Comparison of ENCODE assay signal across 20 mouse cellular contexts in genomic region chr6:37338055-37338454, GRCm38 (mm10). TPM values are rescaled to one million over a fixed set of nuclear protein-coding genes. Genes with fewer than 3 reads are reported as not detected.
DNase-seq lines count a peak whose midpoint lies in the region; ATAC-seq and TF ChIP-seq lines count a peak whose summit lies in the region.
"Had no signal": no experiment of that assay in that cellular context is flagged by ENCODE, and none has a peak within 500 bp of the region (broad histone marks: within the 10 kb centered on the region; RNA-seq: fewer than 3 reads in every experiment).

No protein-coding gene starts in this region.

- DNase-seq in heart, postnatal 25 days (ENCODE audit: low spot score) = no peak
- DNase-seq in midbrain, embryonic 11.5 days (ENCODE audit: low spot score, missing footprints) = peak; percentile 57
- DNase-seq in embryo, embryonic 10.5 days (ENCODE audit: low spot score) = no peak
- DNase-seq: adrenal gland, adult 2 months; adrenal gland, postnatal 25 days; cerebellum, adult 18-20 months; cerebellum, adult 9-11 months; cerebellum, postnatal 36 days; forebrain, postnatal 0 days; gastrocnemius, adult 2 months; gastrocnemius, postnatal 25 days; heart, postnatal 10 days had no signal

- intact Hi-C loops in heart, postnatal 25 days (cut with DNase I) = no loop called here

- no peak overlapping the region for H3K4me2 ChIP-seq in heart, embryonic 13.5 days
- H3K4me2 ChIP-seq in midbrain, embryonic 11.5 days = no peak overlapping the region
- no peak overlapping the region for H3K4me2 ChIP-seq in midbrain, embryonic 13.5 days (replicated peaks)
- H3K4me2 ChIP-seq: forebrain, embryonic 13.5 days; hindbrain, embryonic 14.5 days had no signal

- TF ChIP-seq POLR2A in embryonic fibroblast, embryonic 13.5 days (IDR thresholded peaks at IDR 0.05; ENCODE audit: low read depth, low read length) = no peak

- TF ChIP-seq CTCF in embryonic fibroblast, embryonic 13.5 days (IDR thresholded peaks at IDR 0.05; ENCODE audit: borderline replicate concordance, insufficient read depth, low read length) = no peak

- 73% methylated on average over 5 of the region's 5 CpGs for WGBS in heart, embryonic 13.5 days
- WGBS in midbrain, embryonic 11.5 days = 85% methylated on average over 5 of the region's 5 CpGs
- 89% methylated on average over 5 of the region's 5 CpGs for WGBS in midbrain, embryonic 13.5 days

- no peaks in the 10 kb centered on the region for H3K9me3 ChIP-seq in heart, embryonic 13.5 days
- H3K9me3 ChIP-seq in midbrain, embryonic 11.5 days (ENCODE audit: control insufficient read depth, low read length) = no peaks in the 10 kb centered on the region
- H3K9me3 ChIP-seq in midbrain, embryonic 13.5 days = no peaks in the 10 kb centered on the region
- H3K9me3 ChIP-seq: forebrain, embryonic 13.5 days; hindbrain, embryonic 10.5 days had no signal

- H3K4me1 ChIP-seq in heart, embryonic 13.5 days = peaks cover 16% of the 10 kb centered on the region
- H3K4me1 ChIP-seq in midbrain, embryonic 11.5 days (ENCODE audit: control insufficient read depth, insufficient read depth, low read length) = peaks cover 5% of the 10 kb centered on the region
- peaks cover 15% of the 10 kb centered on the region for H3K4me1 ChIP-seq in midbrain, embryonic 13.5 days (replicated peaks)
- H3K4me1 ChIP-seq in embryonic fibroblast, embryonic 13.5 days (ENCODE audit: control insufficient read depth, insufficient read depth, low read length) = no peaks in the 10 kb centered on the region

- ATAC-seq in heart, embryonic 13.5 days (ENCODE audit: extremely low read depth, insufficient number of reproducible peaks, low FRiP score, low TSS enrichment) = no peak
- no peak for ATAC-seq in midbrain, embryonic 11.5 days (ENCODE audit: low FRiP score)
- no peak for ATAC-seq in midbrain, embryonic 13.5 days
- ATAC-seq: forebrain, embryonic 13.5 days; forebrain, postnatal 0 days; intestine, postnatal 0 days had no signal

- no peak overlapping the region for H3K4me3 ChIP-seq in heart, embryonic 13.5 days
- H3K4me3 ChIP-seq in midbrain, embryonic 11.5 days (ENCODE audit: low read depth, low read length) = no peak overlapping the region
- H3K4me3 ChIP-seq in midbrain, embryonic 13.5 days (replicated peaks) = no peak overlapping the region
- no peak overlapping the region for H3K4me3 ChIP-seq in embryonic fibroblast, embryonic 13.5 days (ENCODE audit: insufficient read depth, low read length)
- H3K4me3 ChIP-seq: forebrain, embryonic 13.5 days; gastrocnemius, adult 2 months; hindbrain, embryonic 10.5 days had no signal

- no peaks in the 10 kb centered on the region for H3K27me3 ChIP-seq in heart, embryonic 13.5 days (replicated peaks)
- H3K27me3 ChIP-seq in midbrain, embryonic 11.5 days (ENCODE audit: control insufficient read depth, insufficient read depth, low read length) = no peaks in the 10 kb centered on the region
- H3K27me3 ChIP-seq in midbrain, embryonic 13.5 days = no peaks in the 10 kb centered on the region
- H3K27me3 ChIP-seq: forebrain, embryonic 13.5 days had no signal

- 0 out of 2 replicates have a peak overlapping the region, but pooled peaks have one; percentile 24 for H3K27ac ChIP-seq in heart, embryonic 13.5 days (replicated peaks)
- no peak overlapping the region for H3K27ac ChIP-seq in midbrain, embryonic 11.5 days (ENCODE audit: low read depth, low read length)
- no peak overlapping the region for H3K27ac ChIP-seq in midbrain, embryonic 13.5 days
- peak overlapping the region; percentile 3 for H3K27ac ChIP-seq in embryonic fibroblast, embryonic 13.5 days (ENCODE audit: insufficient read depth, low read length)
- H3K27ac ChIP-seq: forebrain, embryonic 13.5 days; gastrocnemius, adult 2 months; hindbrain, embryonic 10.5 days had no signal

- H3K36me3 ChIP-seq in heart, embryonic 13.5 days = peaks cover 91% of the 10 kb centered on the region
- H3K36me3 ChIP-seq in midbrain, embryonic 11.5 days (ENCODE audit: control insufficient read depth, insufficient read depth, low read length) = no peaks in the 10 kb centered on the region
- H3K36me3 ChIP-seq in midbrain, embryonic 13.5 days = no peaks in the 10 kb centered on the region

- no peak overlapping the region for H3K9ac ChIP-seq in heart, embryonic 13.5 days
- H3K9ac ChIP-seq in midbrain, embryonic 11.5 days (ENCODE audit: low read length) = no peak overlapping the region
- H3K9ac ChIP-seq in midbrain, embryonic 13.5 days (replicated peaks) = no peak overlapping the region
- H3K9ac ChIP-seq: forebrain, embryonic 13.5 days; forebrain, postnatal 0 days; hindbrain, embryonic 14.5 days had no signal

RNA-seq across cellular contexts. Expression of gene Dgki, which starts 38.1 kb away (rescaled TPM):
- polyA plus RNA-seq in heart, embryonic 13.5 days (2015; fragmentation: Nextera tagmentation; extraction: Ambion mirVana) = 0.51 and 0.63 TPM in 2 replicates
- under 1 TPM; 0.20 to 0.29 TPM for total RNA-seq in heart, postnatal 25 days (2021)
- polyA plus RNA-seq in midbrain, embryonic 11.5 days (2014; fragmentation: Nextera tagmentation; extraction: Ambion mirVana) = 2.1 TPM in 2 replicates
- 4.8 and 6.4 TPM in 2 replicates for polyA plus RNA-seq in midbrain, embryonic 13.5 days (2015; fragmentation: Nextera tagmentation; extraction: Ambion mirVana)
- 0.25 and 0.33 TPM in 2 replicates for polyA plus RNA-seq in embryonic fibroblast, embryonic 13.5 days (2011; ENCODE audit: insufficient read length, low read depth, missing spikeins)
- total RNA-seq: granulocyte monocyte progenitor cell, adult 5-6 weeks had no signal

Comparison
In these comparisons a context has a peak if more than half of its experiments do, and no peak if none do; other contexts are left out.
1. H3K27ac ChIP-seq: peak in heart, embryonic 13.5 days (single experiment) and embryonic fibroblast, embryonic 13.5 days (single experiment); none in midbrain, embryonic 11.5 days (single experiment) and midbrain, embryonic 13.5 days (single experiment).